Mouse (Mus musculus): ENCODE results near the gene Zfr2. TPM values are rescaled to one million over a fixed set of nuclear protein-coding genes. Genes with fewer than 3 reads are reported as not detected.

The Zfr2 gene
- polyA plus RNA-seq, 1 experiment from 2014 or later, result 7.9 TPM

DNA sequence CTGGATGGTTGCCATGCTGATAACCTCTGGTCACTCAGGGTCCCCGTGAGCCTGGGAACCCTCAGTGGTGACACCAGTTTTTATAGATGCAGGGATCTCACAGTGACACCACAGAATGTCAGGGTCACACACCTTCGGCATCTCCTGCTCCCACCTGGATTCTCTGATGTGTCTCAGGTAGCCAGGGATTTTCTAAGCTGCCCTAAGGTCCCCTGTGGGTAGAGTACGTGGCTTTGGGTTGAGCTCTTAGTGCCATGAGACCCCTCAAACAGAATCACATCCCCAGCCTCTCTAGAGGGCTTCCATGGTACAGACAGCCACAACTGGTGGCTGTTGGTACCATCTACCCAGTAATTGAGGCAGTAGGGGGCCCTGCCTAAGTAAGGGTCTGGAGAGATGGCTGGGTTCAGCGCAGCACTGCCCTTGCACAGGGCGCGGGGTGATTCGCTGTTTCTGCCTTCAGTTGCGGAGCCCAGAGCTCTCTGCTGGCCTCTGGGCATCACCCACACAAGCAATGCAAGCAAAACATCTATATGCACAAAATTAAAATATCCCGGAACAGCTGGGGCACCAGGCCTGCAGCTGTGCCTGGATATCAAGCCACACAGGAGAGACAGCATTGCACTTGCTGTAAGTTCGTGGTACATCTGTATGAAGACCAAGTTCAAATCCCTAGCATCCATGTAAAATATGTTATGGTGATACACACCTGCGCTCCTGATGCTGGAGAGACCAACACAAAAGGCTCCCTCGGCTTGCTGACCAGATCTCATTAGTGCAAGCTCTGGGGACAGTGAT is 3.7 kb downstream of the Zfr2 start:
- peaks cover 27% of the 10 kb centered on the region for H3K27me3 ChIP-seq (replicated peaks)
- 86% methylated on average over 12 of the region's 12 CpGs for WGBS
- no peaks in the 10 kb centered on the region for H3K36me3 ChIP-seq
- no peak overlapping the region for H3K4me2 ChIP-seq (replicated peaks)
- no peak overlapping the region for H3K4me3 ChIP-seq (replicated peaks)
- ATAC-seq, result no peak
- no peaks in the 10 kb centered on the region for H3K9me3 ChIP-seq
- H3K4me1 ChIP-seq (replicated peaks), result peaks cover 21% of the 10 kb centered on the region
- no peak overlapping the region for H3K27ac ChIP-seq
- no peak overlapping the region for H3K9ac ChIP-seq

DNA sequence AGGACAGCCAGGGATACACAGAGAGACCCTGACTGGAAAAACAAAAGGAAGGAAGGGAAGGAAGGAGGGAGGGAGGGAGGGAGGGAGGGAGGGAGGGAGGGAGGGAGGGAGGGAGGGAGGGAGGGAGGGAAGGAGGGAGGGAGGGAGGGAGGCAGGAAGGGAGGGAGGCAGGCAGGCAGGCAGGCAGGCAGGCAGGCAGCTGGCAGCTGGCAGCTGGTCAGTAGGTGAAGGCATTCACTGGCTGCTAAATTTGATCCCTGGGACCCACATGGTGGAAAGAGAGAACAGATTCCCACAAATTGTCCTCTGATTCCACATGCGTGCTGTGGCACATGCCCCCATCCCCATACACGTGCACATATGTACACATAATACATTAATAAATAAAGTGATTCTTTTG is 5.7 kb downstream of the Zfr2 start:
- no peak overlapping the region for H3K9ac ChIP-seq
- ATAC-seq, result no peak
- WGBS, result 77% methylated on average over 2 of the region's 2 CpGs

DNA sequence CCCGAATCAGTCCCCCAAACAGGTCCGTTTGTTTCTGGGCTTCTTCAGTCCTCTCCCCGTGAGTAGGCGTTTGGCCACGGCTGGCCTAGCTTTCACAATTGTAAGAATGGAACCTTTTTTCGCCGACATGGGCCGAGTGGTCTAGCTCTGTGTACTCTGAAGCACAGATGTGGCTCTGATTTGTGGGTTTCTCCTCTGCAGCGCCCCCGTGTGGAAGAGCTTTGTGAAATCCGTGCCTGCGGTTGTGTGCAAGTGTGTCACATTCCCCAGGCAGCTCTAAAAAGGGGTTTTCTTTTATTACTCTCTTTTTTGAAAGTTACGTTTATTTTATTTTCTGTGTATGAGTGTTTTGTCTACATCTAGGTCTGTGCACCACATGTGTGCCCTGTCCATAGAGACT is 7.9 kb downstream of the Zfr2 start:
- Histone ChIP-seq H3K4me1 (replicated peaks) (peaks cover 14% of the 10 kb centered on the region; the same call in 1 of the 2 replicates), H3K4me3 (replicated peaks) (no peak overlapping the region), H3K9ac (no peak overlapping the region), H3K36me3 (no peaks in the 10 kb centered on the region), H3K9me3 (no peaks in the 10 kb centered on the region), H3K27ac (no peak overlapping the region), H3K27me3 (replicated peaks) (peaks cover 23% of the 10 kb centered on the region), H3K4me2 (replicated peaks) (no peak overlapping the region)
- ATAC-seq, result no peak
- 32% methylated on average over 13 of the region's 13 CpGs for WGBS

More for the DNA sequence above, 5.7 kb downstream of the Zfr2 start:
- no peaks in the 10 kb centered on the region for H3K9me3 ChIP-seq
- no peak overlapping the region for H3K4me3 ChIP-seq (replicated peaks)
- H3K27ac ChIP-seq, result no peak overlapping the region
- no peaks in the 10 kb centered on the region for H3K36me3 ChIP-seq
- peaks cover 23% of the 10 kb centered on the region for H3K27me3 ChIP-seq (replicated peaks)
- peaks cover 12% of the 10 kb centered on the region for H3K4me1 ChIP-seq (replicated peaks)
- H3K4me2 ChIP-seq (replicated peaks), result no peak overlapping the region

DNA sequence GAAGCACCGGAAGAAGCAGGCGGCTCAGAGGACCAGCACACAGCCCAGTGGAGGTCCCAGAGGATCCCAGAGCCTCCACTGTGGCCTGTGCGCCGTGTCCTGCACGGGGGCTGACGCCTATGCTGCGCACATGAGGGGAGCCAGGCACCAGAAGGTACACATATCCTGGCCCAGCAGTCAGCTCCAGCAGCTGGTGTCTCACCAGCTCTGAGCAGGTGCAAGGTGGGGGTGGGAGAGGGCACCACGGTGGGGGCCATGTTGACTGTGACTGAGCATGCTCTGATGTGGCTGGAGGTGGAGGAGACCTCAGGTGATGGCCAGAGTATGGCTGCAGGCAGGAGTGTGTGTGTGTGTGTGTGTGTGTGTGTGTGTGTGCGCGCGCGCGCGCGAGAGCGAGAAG is 9.1 kb downstream of the Zfr2 start:
- Histone ChIP-seq H3K9ac (no peak overlapping the region), H3K4me2 (replicated peaks) (no peak overlapping the region), H3K9me3 (no peaks in the 10 kb centered on the region), H3K27me3 (replicated peaks) (peaks cover 23% of the 10 kb centered on the region), H3K4me3 (replicated peaks) (no peak overlapping the region), H3K27ac (no peak overlapping the region), H3K4me1 (replicated peaks) (peaks cover 14% of the 10 kb centered on the region; the same call in 1 of the 2 replicates), H3K36me3 (no peaks in the 10 kb centered on the region)
- no peak for ATAC-seq
- WGBS, result 89% methylated on average over 16 of the region's 16 CpGs

DNA sequence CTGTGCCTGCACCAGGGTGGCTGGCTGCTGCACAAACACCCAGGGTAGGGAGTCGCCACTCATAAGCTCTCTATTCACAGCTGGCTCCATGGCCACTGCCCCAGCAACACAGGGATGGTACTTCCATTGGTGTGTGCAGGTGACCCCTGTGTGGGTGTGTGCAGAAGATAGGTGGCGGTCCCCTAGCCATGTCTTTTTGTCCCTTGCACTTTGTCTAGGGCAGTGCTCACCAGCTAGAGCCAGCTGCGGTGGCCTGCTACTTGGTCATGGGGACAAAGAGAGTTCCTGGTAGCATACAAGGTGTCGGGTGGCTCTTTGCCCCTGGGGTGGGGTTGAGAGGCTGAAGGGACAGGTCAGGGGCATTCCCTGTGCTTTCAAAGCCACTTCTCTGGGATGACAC is 11.2 kb downstream of the Zfr2 start:
- H3K4me3 ChIP-seq (replicated peaks), result no peak overlapping the region
- H3K4me2 ChIP-seq (replicated peaks), result no peak overlapping the region
- H3K27me3 ChIP-seq (replicated peaks), result peaks cover 17% of the 10 kb centered on the region
- no peak overlapping the region for H3K27ac ChIP-seq
- H3K36me3 ChIP-seq, result no peaks in the 10 kb centered on the region
- ATAC-seq, result no peak
- no peak overlapping the region for H3K9ac ChIP-seq
- 72% methylated on average over 4 of the region's 4 CpGs for WGBS
- H3K9me3 ChIP-seq, result no peaks in the 10 kb centered on the region
- H3K4me1 ChIP-seq (replicated peaks), result peaks cover 14% of the 10 kb centered on the region; the same call in 1 of the 2 replicates

DNA sequence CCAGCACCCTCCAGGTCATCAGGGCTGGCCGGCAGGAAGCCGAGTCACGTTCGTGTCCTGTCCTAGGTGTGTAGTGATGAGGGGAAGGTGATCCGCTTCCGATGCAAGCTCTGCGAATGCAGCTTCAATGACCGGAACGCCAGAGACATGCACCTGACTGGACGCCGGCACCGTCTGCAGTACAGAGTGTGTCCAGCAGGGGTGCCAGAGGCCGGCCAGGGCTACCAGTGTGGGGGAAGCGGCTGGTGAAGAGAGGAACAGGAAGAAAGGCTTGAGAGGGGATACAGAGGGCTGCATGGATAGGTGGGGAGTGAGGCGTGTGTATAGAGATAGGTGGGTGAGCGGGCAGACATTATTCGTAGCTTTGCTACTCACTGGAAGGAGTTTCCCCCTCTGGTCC is 11.6 kb downstream of the Zfr2 start:
- ATAC-seq, result peak; percentile 61
- Histone ChIP-seq H3K4me3 (replicated peaks) (no peak overlapping the region), H3K36me3 (no peaks in the 10 kb centered on the region), H3K9ac (no peak overlapping the region), H3K27me3 (replicated peaks) (peaks cover 13% of the 10 kb centered on the region), H3K4me2 (replicated peaks) (no peak overlapping the region), H3K4me1 (replicated peaks) (peaks cover 11% of the 10 kb centered on the region; the same call in 1 of the 2 replicates), H3K9me3 (no peaks in the 10 kb centered on the region), H3K27ac (no peak overlapping the region)
- WGBS, result 11% methylated on average over 17 of the region's 17 CpGs

DNA sequence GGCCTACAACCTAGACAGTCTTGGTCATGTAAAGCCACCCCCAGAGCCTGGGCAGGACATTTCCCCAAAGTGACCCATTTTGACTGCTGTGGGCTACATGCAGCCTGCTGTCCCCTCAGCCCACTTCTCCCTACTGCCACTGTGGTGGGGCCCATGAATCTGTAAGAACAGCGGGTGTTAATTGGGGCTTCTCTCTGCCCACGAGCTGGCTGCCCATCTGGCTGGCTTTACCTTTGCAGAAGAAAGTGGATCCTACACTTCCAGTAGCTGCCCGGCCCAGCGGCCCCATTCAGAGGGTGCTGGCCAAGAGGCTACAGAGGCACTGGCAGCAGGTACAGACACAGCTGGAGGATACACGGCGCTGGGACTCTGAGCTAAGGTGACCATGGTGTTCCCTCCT is 12.2 kb downstream of the Zfr2 start:
- WGBS, result 87% methylated on average over 6 of the region's 6 CpGs
- Histone ChIP-seq H3K4me3 (replicated peaks) (no peak overlapping the region), H3K36me3 (no peaks in the 10 kb centered on the region)

DNA sequence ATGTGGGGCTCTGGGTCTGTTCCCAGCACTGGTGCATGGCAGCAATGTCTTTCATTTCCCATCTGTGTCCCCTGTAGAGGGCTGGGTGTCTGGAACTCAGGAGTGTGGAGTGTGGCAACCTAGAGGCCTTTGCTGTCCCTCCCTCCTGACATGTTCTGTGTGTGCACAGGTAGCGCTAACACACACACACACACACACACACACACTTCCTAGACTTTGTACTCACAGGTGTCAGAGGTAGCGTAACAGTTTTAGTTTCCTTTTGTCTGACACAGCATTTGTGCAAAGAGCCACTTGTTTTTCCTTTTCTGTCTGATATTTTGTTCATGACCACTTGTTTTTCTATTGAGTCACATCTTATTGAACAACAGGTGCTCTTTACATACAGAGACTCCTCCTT is 14.8 kb downstream of the Zfr2 start:
- no peak overlapping the region for H3K9ac ChIP-seq
- no peak for ATAC-seq
- no peak overlapping the region for H3K27ac ChIP-seq
- H3K27me3 ChIP-seq (replicated peaks), result peaks cover 20% of the 10 kb centered on the region
- 79% methylated on average over 2 of the region's 2 CpGs for WGBS
- peaks cover 12% of the 10 kb centered on the region for H3K4me1 ChIP-seq (replicated peaks)
- no peak overlapping the region for H3K4me3 ChIP-seq (replicated peaks)
- no peaks in the 10 kb centered on the region for H3K9me3 ChIP-seq
- H3K36me3 ChIP-seq, result no peaks in the 10 kb centered on the region
- no peak overlapping the region for H3K4me2 ChIP-seq (replicated peaks)

More for the DNA sequence above, 12.2 kb downstream of the Zfr2 start:
- peaks cover 9% of the 10 kb centered on the region; the same call in 1 of the 2 replicates for H3K4me1 ChIP-seq (replicated peaks)
- ATAC-seq, result no peak
- H3K4me2 ChIP-seq (replicated peaks), result no peak overlapping the region
- peaks cover 7% of the 10 kb centered on the region for H3K27me3 ChIP-seq (replicated peaks)
- H3K9ac ChIP-seq, result no peak overlapping the region
- H3K9me3 ChIP-seq, result no peaks in the 10 kb centered on the region
- no peak overlapping the region for H3K27ac ChIP-seq

DNA sequence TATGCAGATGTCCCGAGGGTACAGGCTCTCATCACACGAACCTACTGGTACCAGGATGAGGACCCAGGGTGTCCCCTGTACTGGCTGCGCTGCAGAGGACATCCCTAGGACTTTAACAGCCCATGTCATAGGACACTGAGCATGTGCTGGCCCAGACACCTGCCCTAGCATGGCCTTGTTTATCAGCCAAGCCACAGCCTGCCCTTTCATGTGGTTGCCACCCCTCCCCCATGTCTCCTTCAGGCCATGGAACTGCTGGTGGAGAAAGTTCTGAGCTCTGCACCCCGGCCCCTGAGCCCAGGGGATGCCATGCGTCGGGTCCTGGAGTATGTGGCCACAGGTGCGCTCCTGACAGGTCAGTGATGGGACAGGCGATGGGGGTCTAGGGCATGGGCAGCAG is 16.5 kb downstream of the Zfr2 start:
- no peaks in the 10 kb centered on the region for H3K36me3 ChIP-seq
- WGBS, result 86% methylated on average over 8 of the region's 8 CpGs
- H3K9ac ChIP-seq, result no peak overlapping the region
- no peak overlapping the region for H3K4me2 ChIP-seq (replicated peaks)
- H3K4me1 ChIP-seq (replicated peaks), result peaks cover 14% of the 10 kb centered on the region
- no peak overlapping the region for H3K4me3 ChIP-seq (replicated peaks)
- no peak overlapping the region for H3K27ac ChIP-seq
- peaks cover 36% of the 10 kb centered on the region for H3K27me3 ChIP-seq (replicated peaks)
- no peaks in the 10 kb centered on the region for H3K9me3 ChIP-seq
- ATAC-seq, result no peak

DNA sequence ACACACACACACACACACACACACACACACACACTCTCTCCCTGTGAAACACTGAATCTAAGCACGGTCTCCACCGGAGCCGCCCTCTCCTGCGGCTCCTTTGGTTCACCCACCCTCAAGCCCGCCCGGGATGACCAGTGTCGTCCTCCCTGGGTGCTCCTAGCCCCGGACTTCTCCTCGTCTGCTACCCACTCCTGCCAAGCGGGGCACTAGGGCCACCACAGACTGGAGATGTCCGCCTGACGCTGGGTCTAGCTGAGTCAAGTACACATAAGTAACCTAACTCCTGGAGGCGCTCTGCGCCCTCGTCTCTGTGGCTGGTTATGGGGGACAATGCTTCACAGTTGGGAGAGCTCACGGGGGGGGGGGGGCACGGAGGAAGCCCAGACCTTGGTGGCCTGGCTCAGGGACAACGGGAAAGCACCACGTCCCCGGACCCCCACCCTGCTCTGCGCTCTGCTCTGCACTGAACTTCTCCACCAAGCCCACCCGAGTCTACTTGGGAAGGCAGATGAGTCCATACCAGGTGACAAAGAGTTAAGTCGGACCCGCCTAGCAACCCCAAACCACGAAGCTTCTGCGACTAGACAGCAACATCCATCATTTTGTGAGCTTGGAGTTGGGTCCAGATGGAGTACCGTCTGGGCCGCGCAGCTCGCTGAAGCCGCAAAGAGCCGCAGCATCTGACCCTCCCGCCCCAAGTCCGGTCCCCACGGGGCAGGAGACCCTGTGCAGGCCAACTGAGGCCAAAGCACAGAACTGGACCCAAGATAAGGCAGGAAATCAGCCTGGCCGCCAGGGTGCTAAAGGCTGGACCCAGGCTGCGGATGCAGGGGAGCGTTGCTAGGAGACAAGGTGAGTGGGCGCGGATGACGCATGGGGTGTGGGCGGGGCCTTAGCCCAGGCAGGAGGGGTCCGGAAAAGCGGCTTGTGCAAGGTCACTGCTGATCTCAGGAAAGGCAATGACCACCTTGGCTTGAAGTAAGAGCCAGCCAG is 19.8 kb downstream of the Zfr2 start, which contains the start of gene Matk:
Gene Matk, plus strand, starts transcription at position 512 of the 996 bp plus-strand sequence.
- peaks cover 19% of the 10 kb centered on the region for H3K4me1 ChIP-seq (replicated peaks)
- peak within 1 kb of the TSS; percentile 30; the same call in 1 of the 2 replicates for H3K9ac ChIP-seq
- 10% methylated on average over 44 of the region's 44 CpGs for WGBS
- H3K27ac ChIP-seq, result no peak within 1 kb of the TSS
- H3K4me3 ChIP-seq (replicated peaks), result no peak within 1 kb of the TSS
- H3K27me3 ChIP-seq (replicated peaks), result peaks cover 57% of the 10 kb centered on the region
- H3K9me3 ChIP-seq, result no peaks in the 10 kb centered on the region
- no peaks in the 10 kb centered on the region for H3K36me3 ChIP-seq
- ATAC-seq, result 0 out of 2 replicates have a peak, but pooled peaks have one; percentile 36
- peak within 1 kb of the TSS; percentile 44 for H3K4me2 ChIP-seq (replicated peaks)

DNA sequence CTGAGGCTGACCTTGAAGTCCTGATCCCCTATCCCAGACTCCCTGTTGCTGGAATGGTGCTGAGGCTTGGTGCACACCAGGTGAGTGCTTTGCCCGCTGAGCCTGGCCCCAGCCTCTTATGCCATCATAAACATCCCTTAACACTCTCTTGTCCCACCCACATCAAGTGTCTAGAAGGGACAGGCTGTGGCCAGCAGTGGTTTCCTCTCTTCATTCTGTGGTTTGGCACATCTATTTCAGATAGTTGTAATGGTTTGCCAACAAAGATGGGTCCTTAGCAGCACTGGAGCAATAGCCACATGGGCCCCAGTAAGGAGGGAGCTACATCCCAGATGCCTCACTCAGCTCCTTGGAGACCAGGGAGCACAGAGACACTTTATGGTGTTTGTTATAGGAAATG is 21.9 kb downstream of the Zfr2 start:
- Histone ChIP-seq H3K27me3 (replicated peaks) (peaks cover 79% of the 10 kb centered on the region), H3K9ac (no peak overlapping the region), H3K4me1 (replicated peaks) (peaks cover 23% of the 10 kb centered on the region), H3K9me3 (no peaks in the 10 kb centered on the region), H3K27ac (no peak overlapping the region), H3K4me3 (replicated peaks) (no peak overlapping the region), H3K36me3 (no peaks in the 10 kb centered on the region), H3K4me2 (replicated peaks) (no peak overlapping the region)
- 42% methylated on average over 1 of the region's 1 CpGs for WGBS
- ATAC-seq, result no peak
